Mouse (Mus musculus) kidney, embryonic 16.5 days (tissue): ENCODE measurements around the gene Mmp2. TPM values are rescaled to one million over a fixed set of nuclear protein-coding genes. Genes with fewer than 3 reads are reported as not detected.
A peak's percentile ranks its signal among the peaks of the same experiment; 100 is the strongest.

Source experiments
- ATAC-seq: fragments of 200-750 bp; cut with Nextera tagmentation; 2 replicates; pipeline ENCODE4 v1.8.0; 2017; ENCODE audit warnings: moderate TSS enrichment; ENCODE audit not compliant: low FRiP score, low TSS enrichment
- H3K27ac ChIP-seq: fragments of 300-500 bp; sonication (generic); 2 replicates; pipeline ENCODE4 v1.5.1; 2014; ENCODE audit warnings: low read length
- H3K27me3 ChIP-seq: fragments of 300-500 bp; sonication (generic); 2 replicates; pipeline ENCODE4 v1.6.1; 2014; ENCODE audit warnings: low read length, control low read depth, mixed read lengths; ENCODE audit not compliant: insufficient read depth
- H3K36me3 ChIP-seq: fragments of 300-500 bp; sonication (generic); 2 replicates; pipeline ENCODE4 v1.6.1; 2014; ENCODE audit warnings: low read length, control low read depth, mixed read lengths; ENCODE audit not compliant: insufficient read depth
- H3K4me1 ChIP-seq: fragments of 300-500 bp; sonication (generic); 2 replicates; pipeline ENCODE4 v1.6.1; 2014; ENCODE audit warnings: low read length, control low read depth, mixed read lengths; ENCODE audit not compliant: insufficient read depth
- H3K4me2 ChIP-seq: fragments of 300-500 bp; sonication (generic); replicated peaks from 2 replicates; pipeline ENCODE4 v1.6.1; 2014; ENCODE audit warnings: low read depth, low read length
- H3K4me3 ChIP-seq: fragments of 300-500 bp; sonication (generic); 2 replicates; pipeline ENCODE4 v1.5.1; 2014; ENCODE audit warnings: mild to moderate bottlenecking, low read length
- H3K9ac ChIP-seq: fragments of 300-500 bp; sonication (generic); replicated peaks from 2 replicates; pipeline ENCODE4 v1.6.1; 2014; ENCODE audit warnings: low read length
- H3K9me3 ChIP-seq: fragments of 300-500 bp; sonication (generic); 2 replicates; pipeline ENCODE4 v1.6.1; 2016; ENCODE audit warnings: low read length, control low read depth
- WGBS: fragments of 180-500 bp; shearing (Covaris S2); extraction: QIAGEN DNeasy Blood & Tissue Kit; methylation state at CpG from one replicate; pipeline ENCODE4 v1.1.7; 2014; 5-methylcytosine and 5-hydroxymethylcytosine counted together
- polyA plus RNA-seq: library from polyadenylated mRNA; unstranded; fragments of >200 nt; fragmentation: Nextera tagmentation; extraction: Ambion mirVana; gene quantifications from 2 replicates; pipeline ENCODE4 v1.2.1, GENCODE M21; 2015

Mmp2 gene
- polyA plus RNA-seq, 1 experiment from 2014 or later, result 148 TPM

DNA sequence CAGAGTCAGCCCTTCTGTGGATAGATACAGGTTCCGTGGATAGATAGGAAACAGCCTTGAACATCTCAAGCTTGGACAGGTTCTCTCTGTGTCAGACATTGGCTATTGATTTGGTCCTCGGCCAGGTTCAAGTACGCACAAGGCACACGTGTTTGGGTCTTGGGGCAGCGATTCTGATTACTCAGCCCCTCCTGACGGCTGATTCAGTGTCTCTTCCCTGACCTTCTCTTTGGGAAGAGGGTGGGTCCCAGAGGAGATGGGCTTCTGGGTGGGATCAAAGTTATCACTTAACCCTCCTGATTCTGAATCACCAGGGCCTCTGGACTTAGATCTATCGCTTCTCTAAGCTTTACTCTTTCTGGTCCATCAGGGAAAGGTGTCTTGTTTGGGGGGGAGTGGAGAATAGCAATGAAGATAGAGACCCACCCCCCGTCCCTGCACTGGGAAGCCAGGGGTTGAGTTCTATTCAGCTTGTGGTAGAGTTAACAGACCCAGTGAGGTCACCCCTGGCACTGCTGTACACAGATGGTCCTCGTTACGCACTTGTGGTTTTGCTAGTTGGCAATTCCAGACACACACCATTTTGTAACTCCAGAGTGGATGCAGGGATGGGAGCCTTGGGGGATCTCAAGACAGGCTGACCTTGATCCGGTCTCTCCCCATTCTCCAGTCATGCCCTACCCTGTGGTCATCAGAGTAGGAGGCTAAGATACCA is 7.9 kb downstream of the Mmp2 start:
- ATAC-seq, result no peak
- H3K27ac ChIP-seq, result no peak overlapping the region
- H3K4me1 ChIP-seq, result no peaks in the 10 kb centered on the region
- H3K36me3 ChIP-seq, result peaks cover 26% of the 10 kb centered on the region
- WGBS, result 85% methylated on average over 11 of the region's 11 CpGs
- H3K4me2 ChIP-seq, result no peak overlapping the region
- no peak overlapping the region for H3K4me3 ChIP-seq
- H3K27me3 ChIP-seq, result no peaks in the 10 kb centered on the region
- no peaks in the 10 kb centered on the region for H3K9me3 ChIP-seq
- no peak overlapping the region for H3K9ac ChIP-seq

DNA sequence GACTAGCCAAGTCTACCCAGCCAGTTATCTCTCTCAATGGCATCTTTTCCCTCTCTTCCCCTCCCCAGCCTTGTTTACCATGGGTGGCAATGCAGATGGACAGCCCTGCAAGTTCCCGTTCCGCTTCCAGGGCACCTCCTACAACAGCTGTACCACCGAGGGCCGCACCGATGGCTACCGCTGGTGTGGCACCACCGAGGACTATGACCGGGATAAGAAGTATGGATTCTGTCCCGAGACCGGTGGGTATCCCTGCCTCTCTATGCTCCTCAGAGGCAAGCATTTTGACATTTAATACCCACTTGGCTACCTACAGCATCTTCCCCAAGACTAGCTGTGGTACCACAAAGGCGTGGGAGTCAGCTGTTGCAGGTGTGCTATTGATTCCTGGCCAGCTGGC is 8.8 kb downstream of the Mmp2 start:
- Histone ChIP-seq H3K27me3 (no peaks in the 10 kb centered on the region), H3K36me3 (peaks cover 29% of the 10 kb centered on the region), H3K27ac (no peak overlapping the region), H3K9ac (no peak overlapping the region), H3K9me3 (no peaks in the 10 kb centered on the region), H3K4me2 (no peak overlapping the region), H3K4me3 (no peak overlapping the region), H3K4me1 (no peaks in the 10 kb centered on the region)
- 95% methylated on average over 11 of the region's 11 CpGs for WGBS
- no peak for ATAC-seq

DNA sequence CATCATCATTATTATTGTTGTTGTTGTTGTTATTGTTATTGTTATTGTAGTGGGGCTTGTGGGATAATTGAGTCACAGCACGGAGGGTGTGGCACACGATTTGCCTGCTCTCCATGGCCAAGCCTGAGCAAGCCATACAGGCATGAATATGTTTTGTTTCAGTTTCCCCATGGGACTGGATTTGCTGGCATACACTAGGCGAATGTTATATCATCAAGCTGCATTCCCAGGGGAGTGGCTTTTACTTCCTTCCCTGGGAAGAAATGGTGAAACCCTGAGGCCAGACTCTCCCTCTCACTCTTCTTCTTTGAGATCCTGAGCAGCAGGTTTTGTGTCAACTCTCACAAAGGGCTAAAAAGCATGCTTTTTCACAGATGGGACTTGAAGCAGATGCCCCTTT is 11.5 kb downstream of the Mmp2 start:
- peaks cover 22% of the 10 kb centered on the region for H3K36me3 ChIP-seq
- no peaks in the 10 kb centered on the region for H3K27me3 ChIP-seq
- no peak overlapping the region for H3K9ac ChIP-seq
- H3K9me3 ChIP-seq, result no peaks in the 10 kb centered on the region
- no peak overlapping the region for H3K4me3 ChIP-seq
- H3K4me1 ChIP-seq, result no peaks in the 10 kb centered on the region
- 84% methylated on average over 3 of the region's 3 CpGs for WGBS
- no peak overlapping the region for H3K4me2 ChIP-seq
- no peak for ATAC-seq
- H3K27ac ChIP-seq, result no peak overlapping the region

DNA sequence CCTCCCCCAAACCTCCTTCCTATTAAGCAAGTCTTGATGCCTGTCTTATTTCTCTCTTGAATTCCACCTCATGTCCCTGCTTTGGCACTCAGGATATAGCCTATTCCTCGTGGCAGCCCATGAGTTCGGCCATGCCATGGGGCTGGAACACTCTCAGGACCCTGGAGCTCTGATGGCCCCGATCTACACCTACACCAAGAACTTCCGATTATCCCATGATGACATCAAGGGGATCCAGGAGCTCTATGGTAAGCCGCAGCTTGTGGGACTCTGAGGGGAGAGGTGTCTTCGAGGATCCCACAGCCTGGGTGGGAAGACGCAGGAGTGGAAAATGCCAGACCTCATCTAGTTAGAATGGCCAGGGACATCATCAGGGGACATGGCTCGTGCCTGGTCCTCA is 12.1 kb downstream of the Mmp2 start:
- H3K36me3 ChIP-seq, result peaks cover 27% of the 10 kb centered on the region
- H3K4me3 ChIP-seq, result no peak overlapping the region
- H3K9ac ChIP-seq, result no peak overlapping the region
- H3K27ac ChIP-seq, result no peak overlapping the region
- 94% methylated on average over 8 of the region's 8 CpGs for WGBS
- ATAC-seq, result no peak
- no peaks in the 10 kb centered on the region for H3K27me3 ChIP-seq
- no peaks in the 10 kb centered on the region for H3K4me1 ChIP-seq
- no peak overlapping the region for H3K4me2 ChIP-seq
- H3K9me3 ChIP-seq, result no peaks in the 10 kb centered on the region

DNA sequence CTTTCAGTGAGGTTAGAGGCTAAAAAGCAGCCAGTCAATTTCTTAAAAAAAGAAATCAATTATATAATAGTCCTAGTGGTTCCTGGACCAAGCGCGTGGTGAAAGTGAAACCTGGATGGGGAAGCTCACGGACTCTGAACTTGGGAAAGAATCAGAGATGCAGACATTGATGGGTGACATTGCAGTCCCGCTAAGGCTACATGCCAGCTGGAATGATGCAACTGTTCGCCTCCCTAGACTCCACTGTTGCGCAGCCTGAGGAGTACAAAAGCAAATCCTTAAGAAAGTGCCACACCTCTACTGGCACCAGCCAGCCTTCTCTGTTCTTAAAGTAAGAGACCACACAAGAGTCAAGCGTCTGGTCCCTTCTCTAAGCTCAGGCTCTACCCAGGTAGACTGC is 12.8 kb downstream of the Mmp2 start:
- no peaks in the 10 kb centered on the region for H3K27me3 ChIP-seq
- no peak overlapping the region for H3K9ac ChIP-seq
- no peaks in the 10 kb centered on the region for H3K4me1 ChIP-seq
- H3K36me3 ChIP-seq, result peaks cover 30% of the 10 kb centered on the region
- no peak overlapping the region for H3K27ac ChIP-seq
- H3K4me3 ChIP-seq, result no peak overlapping the region
- no peak overlapping the region for H3K4me2 ChIP-seq
- 94% methylated on average over 7 of the region's 7 CpGs for WGBS
- ATAC-seq, result no peak
- H3K9me3 ChIP-seq, result no peaks in the 10 kb centered on the region

DNA sequence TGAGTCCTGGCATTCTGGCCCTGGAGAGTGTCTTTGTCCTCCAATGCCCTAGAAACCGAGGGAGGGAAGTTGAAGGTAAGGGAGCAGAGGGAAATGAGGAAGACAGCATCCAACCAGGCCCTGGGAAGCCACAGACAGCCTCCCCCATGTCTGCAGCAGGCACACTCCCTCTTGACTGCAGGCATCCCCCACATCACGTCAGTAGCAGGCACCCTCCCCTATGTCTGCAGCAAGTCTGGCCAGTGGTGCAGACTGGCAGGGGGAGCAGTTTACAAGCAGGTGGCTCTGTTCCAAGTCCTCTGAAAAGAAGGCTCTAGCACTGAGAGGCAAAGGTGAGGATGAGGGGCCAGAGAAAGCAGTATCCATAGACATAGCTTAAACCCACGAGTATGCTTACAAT is 19.6 kb downstream of the Mmp2 start:
- Histone ChIP-seq H3K4me1 (peaks cover 55% of the 10 kb centered on the region), H3K36me3 (peaks cover 8% of the 10 kb centered on the region; the same call in 1 of the 2 replicates), H3K9ac (peak overlapping the region; percentile 14; the same call in 1 of the 2 replicates), H3K27me3 (no peaks in the 10 kb centered on the region), H3K4me3 (no peak overlapping the region), H3K4me2 (peak overlapping the region; percentile 37), H3K9me3 (no peaks in the 10 kb centered on the region), H3K27ac (peak overlapping the region; percentile 82)
- peak; percentile 74 for ATAC-seq
- 2% methylated on average over 3 of the region's 3 CpGs for WGBS

DNA sequence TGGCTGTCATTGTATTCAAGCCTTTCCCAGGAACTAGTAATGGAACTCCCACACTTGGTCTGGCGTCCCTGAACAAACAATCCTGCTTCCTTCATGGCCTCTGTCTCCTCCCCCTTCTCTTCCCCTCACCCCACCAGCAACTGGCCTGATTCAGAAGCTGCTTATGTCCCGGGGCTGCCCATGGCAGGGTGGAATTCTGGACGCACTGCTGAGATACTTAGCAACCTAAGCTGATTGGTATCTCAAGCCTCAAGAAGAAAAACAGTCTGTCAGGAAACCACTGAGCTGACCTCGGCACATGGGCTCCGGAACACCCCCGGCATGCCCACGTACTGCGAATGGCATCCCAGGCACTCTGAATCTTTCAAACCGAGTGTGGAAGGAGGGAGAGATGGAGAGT is 20.2 kb downstream of the Mmp2 start:
- Histone ChIP-seq H3K9me3 (no peaks in the 10 kb centered on the region), H3K9ac (no peak overlapping the region), H3K27ac (peak overlapping the region; percentile 82), H3K36me3 (peaks cover 8% of the 10 kb centered on the region; the same call in 1 of the 2 replicates), H3K4me2 (peak overlapping the region; percentile 37), H3K27me3 (no peaks in the 10 kb centered on the region), H3K4me3 (no peak overlapping the region), H3K4me1 (peaks cover 55% of the 10 kb centered on the region)
- 4% methylated on average over 9 of the region's 9 CpGs for WGBS
- ATAC-seq, result peak; percentile 77

DNA sequence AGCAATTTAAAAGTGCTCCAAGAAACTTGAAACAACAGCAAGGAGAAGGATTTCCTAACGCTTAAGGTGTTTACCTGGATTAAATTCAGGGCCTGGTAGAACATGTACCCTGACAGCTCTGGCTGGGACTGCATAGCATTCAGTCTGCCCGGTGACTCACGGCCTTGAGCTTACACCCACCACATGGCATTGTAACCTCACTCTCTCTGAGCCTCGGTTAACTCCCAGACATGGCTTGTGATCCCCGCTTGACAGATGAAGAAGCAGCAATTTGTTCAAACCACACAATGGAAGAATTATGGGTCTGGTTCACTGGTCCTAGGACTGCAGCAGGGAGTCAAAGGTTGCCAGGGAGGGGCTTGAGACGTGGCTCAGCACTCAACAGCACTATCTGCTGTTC is 22.2 kb downstream of the Mmp2 start:
- Histone ChIP-seq H3K27me3 (no peaks in the 10 kb centered on the region), H3K9ac (no peak overlapping the region), H3K27ac (peak overlapping the region; percentile 59; the same call in 1 of the 2 replicates), H3K9me3 (no peaks in the 10 kb centered on the region), H3K4me2 (no peak overlapping the region), H3K36me3 (0 out of 2 replicates have a peak, but pooled peaks cover 1% of the 10 kb centered on the region), H3K4me3 (no peak overlapping the region), H3K4me1 (peaks cover 68% of the 10 kb centered on the region)
- no peak for ATAC-seq
- 40% methylated on average over 6 of the region's 6 CpGs for WGBS

DNA sequence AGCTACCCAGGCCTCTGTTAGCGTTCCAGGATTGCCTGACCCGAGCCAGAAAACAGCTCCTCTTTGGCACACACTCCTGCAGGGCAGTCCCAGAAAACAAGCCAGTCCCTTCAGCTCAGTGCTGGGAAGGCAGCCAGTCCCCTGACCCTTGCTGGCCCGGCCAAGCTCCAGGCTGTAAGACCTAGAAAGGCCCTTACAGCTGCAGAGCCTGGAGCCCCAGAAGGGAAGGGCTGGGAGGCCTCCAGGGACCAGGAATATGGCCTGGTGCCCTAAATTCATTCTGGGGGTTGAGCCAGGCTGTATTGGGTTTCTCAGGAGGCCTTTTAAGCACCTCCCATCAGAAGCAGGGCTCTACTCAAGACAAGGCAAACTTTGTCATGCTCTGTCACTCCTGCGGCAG is 23.1 kb downstream of the Mmp2 start:
- H3K27ac ChIP-seq, result peak overlapping the region; percentile 59
- ATAC-seq, result peak; percentile 56; the same call in 1 of the 2 replicates
- H3K36me3 ChIP-seq, result no peaks in the 10 kb centered on the region
- H3K9ac ChIP-seq, result no peak overlapping the region
- 34% methylated on average over 4 of the region's 4 CpGs for WGBS
- H3K4me1 ChIP-seq, result peaks cover 68% of the 10 kb centered on the region
- H3K4me3 ChIP-seq, result no peak overlapping the region
- no peaks in the 10 kb centered on the region for H3K9me3 ChIP-seq
- no peaks in the 10 kb centered on the region for H3K27me3 ChIP-seq
- H3K4me2 ChIP-seq, result no peak overlapping the region

DNA sequence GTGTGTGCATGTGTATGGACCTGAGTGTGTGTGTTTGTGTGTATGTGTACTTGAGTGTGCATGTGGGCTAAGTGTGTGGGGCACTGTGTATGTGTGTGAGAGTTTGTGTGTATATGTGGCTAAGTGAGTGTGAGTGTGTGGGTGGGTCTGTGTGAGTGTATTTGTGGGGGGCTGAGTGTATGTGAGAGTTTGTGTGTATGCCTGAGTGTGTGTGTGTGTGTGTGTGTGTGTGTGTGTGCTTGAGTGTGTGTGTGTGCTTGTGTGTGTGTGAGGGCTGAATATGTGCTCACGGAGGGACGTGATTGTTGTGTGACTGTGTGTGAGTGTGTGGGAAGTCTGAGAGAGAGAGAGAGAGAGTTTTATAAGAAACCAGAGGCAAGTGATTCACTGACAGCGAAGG is 24.3 kb downstream of the Mmp2 start:
- Histone ChIP-seq H3K27me3 (no peaks in the 10 kb centered on the region), H3K9ac (no peak overlapping the region), H3K4me2 (no peak overlapping the region), H3K4me3 (no peak overlapping the region), H3K27ac (no peak overlapping the region), H3K36me3 (no peaks in the 10 kb centered on the region), H3K4me1 (peaks cover 64% of the 10 kb centered on the region), H3K9me3 (no peaks in the 10 kb centered on the region)
- 72% methylated on average over 3 of the region's 3 CpGs for WGBS
- ATAC-seq, result no peak
